8 mouse cellular contexts compared by ENCODE assay signal in genomic region chr6:24664133-24664866, GRCm38 (mm10). TPM values are rescaled to one million over a fixed set of nuclear protein-coding genes. Genes with fewer than 3 reads are reported as not detected.
A peak's percentile ranks its signal among the peaks of the same experiment; 100 is the strongest.
DNase-seq lines count a peak whose midpoint lies in the region; ATAC-seq and TF ChIP-seq lines count a peak whose summit lies in the region.

No protein-coding gene starts in this region.

- peak overlapping the region; percentile 98 for H3K9ac ChIP-seq in lung, postnatal 0 days (replicated peaks; ENCODE audit: low read depth)

- peak overlapping the region; percentile 93 for H3K4me3 ChIP-seq in G1E (ENCODE audit: low read depth, low read length)
- peak overlapping the region; percentile 96 for H3K4me3 ChIP-seq in lung, postnatal 0 days (ENCODE audit: low read depth, low read length)

- peaks cover 15% of the 10 kb centered on the region for H3K36me3 ChIP-seq in G1E (replicated peaks)
- H3K36me3 ChIP-seq in lung, postnatal 0 days (ENCODE audit: insufficient read depth, low read length) = no peaks in the 10 kb centered on the region

- DNase-seq in G1E (ENCODE audit: low spot score) = peak; percentile 53
- DNase-seq in adrenal gland, postnatal 4 days (ENCODE audit: low spot score in 2 of 2) = peak; percentile 27 to 41
- peak; percentile 12 for DNase-seq in forelimb bud, embryonic 11.5 days (ENCODE audit: low read depth, low spot score)
- peak; percentile 44 to 70 for DNase-seq in heart, postnatal 36 days
- peak; percentile 8 to 42 for DNase-seq in layer of hippocampus, adult 18-20 months (ENCODE audit: low spot score in 2 of 2)
- peak; percentile 77 for DNase-seq in lung, postnatal 0 days (ENCODE audit: low spot score)
- DNase-seq in ovary, postnatal 10 days (ENCODE audit: low spot score) = peak; percentile 41
- DNase-seq in yolk sac, embryonic 10.5 days (ENCODE audit: low spot score) = peak; percentile 55

- H3K27ac ChIP-seq in lung, postnatal 0 days (ENCODE audit: low read length) = peak overlapping the region; percentile 96

- H3K9me3 ChIP-seq in G1E (replicated peaks) = no peaks in the 10 kb centered on the region
- H3K9me3 ChIP-seq in lung, postnatal 0 days (ENCODE audit: low read length) = no peaks in the 10 kb centered on the region

- peak; percentile 24 for ATAC-seq in G1E (ENCODE audit: extremely low read depth, insufficient number of reproducible peaks, low FRiP score, poor library complexity, severe bottlenecking)
- ATAC-seq in lung, postnatal 0 days = peak; percentile 56

- TF ChIP-seq CTCF in G1E (IDR thresholded peaks at IDR 0.05; ENCODE audit: low read depth, low read length) = no peak
- no peak for TF ChIP-seq CTCF in lung, postnatal 0 days (IDR thresholded peaks at IDR 0.05)

- no peak for TF ChIP-seq EP300 in lung, postnatal 0 days (IDR thresholded peaks at IDR 0.05)

- peaks cover 17% of the 10 kb centered on the region for H3K4me1 ChIP-seq in G1E (ENCODE audit: insufficient read depth, low read depth, low read length)
- peaks cover 14% of the 10 kb centered on the region; the same call in 1 of the 2 replicates for H3K4me1 ChIP-seq in lung, postnatal 0 days (ENCODE audit: insufficient read depth, low read depth, low read length)

- intact Hi-C loops in heart, postnatal 36 days (cut with DNase I) = no loop called here

- peak overlapping the region; percentile 80 for H3K4me2 ChIP-seq in lung, postnatal 0 days (replicated peaks; ENCODE audit: low read depth, low read length)

- H3K27me3 ChIP-seq in G1E (ENCODE audit: insufficient read depth, low read length) = no peaks in the 10 kb centered on the region
- H3K27me3 ChIP-seq in lung, postnatal 0 days (replicated peaks; ENCODE audit: insufficient read depth, low read length) = no peaks in the 10 kb centered on the region

- under 1% methylated on average over 48 of the region's 58 CpGs for WGBS in lung, postnatal 0 days

RNA-seq across cellular contexts. Expression of gene Wasl, which starts 0.5 kb away (rescaled TPM):
- total RNA-seq in G1E (2014; fragmentation: Nextera tagmentation) = 46.9 and 60.4 TPM in 2 replicates
- 9.0 and 9.6 TPM in 2 replicates for total RNA-seq in G1E (2017)
- polyA plus RNA-seq in G1E (2012) = 26.0 and 27.5 TPM in 2 replicates
- total RNA-seq in adrenal gland, postnatal 4 days (2021) = 10 to 100 TPM; 58.2 to 67.7 TPM
- total RNA-seq in heart, postnatal 36 days (2021) = 10 to 100 TPM; 26.4 to 32.7 TPM
- total RNA-seq in layer of hippocampus, adult 18-20 months (2021) = 100 to 1,000 TPM; 144 to 162 TPM
- polyA plus RNA-seq in lung, postnatal 0 days (2015; fragmentation: Nextera tagmentation; extraction: Ambion mirVana) = 88.3 and 93.5 TPM in 2 replicates

Comparison
In these comparisons a context has a peak if more than half of its experiments do, and no peak if none do; other contexts are left out.
1. Peak in every context shown above with its lines: DNase-seq, ATAC-seq, H3K4me3 ChIP-seq and H3K27ac ChIP-seq.
2. DNase-seq: peak in every context shown above with its lines; median percentile 77 in lung, postnatal 0 days; 57 in heart, postnatal 36 days; 55 in yolk sac, embryonic 10.5 days; 53 in G1E; 41 in ovary, postnatal 10 days; 34 in adrenal gland, postnatal 4 days; 25 in layer of hippocampus, adult 18-20 months; 12 in forelimb bud, embryonic 11.5 days.